Mouse (Mus musculus): ENCODE measurements at regions not wholly inside any gene's neighbourhood (a gene's known extent, or its start where the extent isn't known, plus 50 kb on each side); places are given as distances from the start of the nearest gene placed in this dataset.
A peak's percentile ranks its signal among the peaks of the same experiment; 100 is the strongest.
"Not testable (repeated sequence)": the region's sequence is repeated elsewhere in the genome, so short reads cannot be mapped to it uniquely, and the experiment has no call there.

DNA sequence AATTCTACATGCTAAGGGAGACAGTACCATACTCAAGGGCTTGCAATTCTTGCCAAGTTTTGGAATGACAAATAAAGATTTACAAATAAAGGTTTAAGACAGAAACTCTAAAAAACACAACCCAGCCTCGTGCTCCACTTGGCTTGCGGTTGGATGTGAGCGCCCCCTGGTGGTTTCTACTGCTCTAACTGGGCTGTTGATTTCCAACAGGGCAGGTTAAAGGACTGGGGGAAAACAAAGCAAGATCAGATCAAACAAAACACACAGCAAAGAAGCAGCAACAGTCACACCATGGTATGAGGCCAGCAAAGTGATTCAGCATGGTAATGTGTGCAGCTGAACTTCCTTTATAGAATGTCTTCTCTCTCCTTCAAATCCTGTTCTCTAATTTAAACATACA, 339.2 kb downstream of the Adam3 start:
- peak; percentile 85 for DNase-seq (ENCODE audit: low spot score)

DNA sequence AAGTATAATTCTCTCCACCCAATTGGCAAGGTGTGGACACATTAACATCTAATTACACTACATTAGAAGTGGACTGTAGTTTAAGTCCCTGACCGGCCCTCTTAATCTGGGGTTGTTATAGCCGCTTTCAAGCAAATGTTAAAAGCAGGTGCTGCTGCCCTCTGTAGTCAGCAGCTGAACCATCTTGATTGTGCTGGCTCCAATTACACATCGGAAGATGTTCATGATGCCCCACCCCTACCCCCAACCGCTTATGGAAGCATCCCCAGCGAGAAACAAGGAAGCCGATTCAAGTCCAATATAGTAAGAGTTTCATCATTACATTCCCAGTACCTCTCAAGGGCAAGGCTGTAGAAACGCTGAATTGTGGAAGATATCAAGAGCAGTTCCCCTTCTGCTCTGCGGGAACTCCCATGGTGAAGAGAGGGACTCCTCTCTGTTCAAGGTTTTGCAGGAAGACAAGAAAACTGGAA, 341.7 kb downstream of the Adam3 start:
- no peak for DNase-seq (ENCODE audit: low spot score)

DNA sequence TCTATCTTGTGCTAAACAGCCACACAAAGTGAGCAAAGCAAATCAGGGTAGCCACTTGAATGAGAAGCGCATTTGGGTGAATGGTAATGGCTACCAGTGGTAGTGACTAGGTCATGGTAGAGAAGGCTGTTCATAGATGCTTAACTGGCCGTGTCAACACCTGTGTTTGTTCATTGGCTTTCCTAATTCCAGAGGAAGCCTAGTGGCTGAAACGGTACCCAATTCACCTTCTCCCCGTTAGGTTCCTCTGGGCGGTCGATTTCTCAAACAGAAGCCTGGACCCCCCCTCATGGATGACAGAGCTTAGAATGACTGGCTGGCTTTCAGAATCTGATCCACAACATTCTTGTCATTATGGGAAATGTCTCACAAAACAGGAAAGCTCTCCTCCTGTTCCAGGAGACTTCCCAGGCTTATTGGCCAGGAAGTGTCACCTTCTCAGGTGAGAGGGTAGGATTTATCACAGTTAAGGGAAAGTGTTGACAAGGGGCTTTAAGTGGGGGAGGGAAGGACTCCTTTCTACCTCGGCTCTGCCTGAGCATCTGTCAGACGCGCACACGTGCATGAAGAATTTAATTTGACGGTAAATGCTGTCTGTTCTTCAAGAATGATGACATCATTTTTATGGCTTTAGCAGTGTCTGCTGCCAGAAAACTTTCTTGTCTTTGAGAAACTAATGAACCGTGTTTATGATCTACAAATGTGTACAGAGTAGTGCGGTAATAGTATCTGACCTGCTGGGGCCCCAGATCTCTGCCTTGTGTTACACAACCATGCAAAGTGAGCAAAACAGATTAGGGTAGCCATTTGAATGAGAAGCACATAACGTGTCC, 342.3 kb downstream of the Adam3 start:
- DNase-seq (ENCODE audit: low spot score), result no peak

DNA sequence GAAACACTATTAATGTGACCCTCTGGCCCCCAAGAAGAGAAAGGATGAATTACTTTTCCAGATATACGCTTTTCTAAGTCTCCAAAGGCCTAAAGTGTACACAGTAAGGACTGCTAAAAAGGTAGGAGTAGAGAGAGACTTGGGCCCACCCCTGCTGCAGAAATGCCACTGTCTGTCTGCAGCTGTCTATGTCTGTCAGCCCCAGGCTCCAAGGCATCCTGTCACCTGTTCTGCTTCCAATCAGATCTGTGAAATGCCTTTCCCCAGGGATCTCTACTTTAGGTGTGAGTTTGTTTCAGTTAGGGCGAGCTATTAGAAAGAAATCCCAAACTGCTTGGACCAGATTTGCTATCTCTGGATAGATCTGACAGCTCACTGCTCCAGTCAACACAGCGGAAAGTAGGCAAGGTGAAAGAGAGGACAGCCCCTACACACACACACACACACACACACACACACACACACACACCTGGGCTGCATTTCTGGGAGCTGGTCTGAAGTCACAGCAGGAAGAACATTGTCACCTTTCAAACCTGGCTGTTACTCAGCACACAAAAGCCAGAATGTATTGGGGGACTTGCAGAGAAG, 343.9 kb downstream of the Adam3 start:
- no peak for DNase-seq (ENCODE audit: low spot score)

DNA sequence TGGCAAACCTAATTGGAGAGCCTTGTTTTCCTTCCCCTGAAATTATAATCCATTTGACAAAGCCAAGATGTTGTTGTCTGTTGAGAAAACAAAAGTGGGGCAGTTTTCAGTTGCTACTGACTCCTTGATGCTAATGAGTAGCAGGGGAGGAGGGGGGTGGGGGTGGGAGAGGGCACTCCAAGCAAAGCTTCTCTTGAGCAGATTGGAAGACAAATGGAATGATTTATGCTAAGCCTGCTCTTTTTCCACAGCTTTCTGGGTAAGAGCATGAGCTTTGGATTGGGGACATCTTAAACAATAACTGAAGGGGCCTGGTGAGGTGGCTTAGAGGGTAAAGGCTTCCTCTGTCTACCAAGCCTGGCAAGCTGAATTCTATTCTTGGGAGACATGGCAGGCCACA, 347.6 kb downstream of the Adam3 start:
- DNase-seq (ENCODE audit: low spot score), result no peak

DNA sequence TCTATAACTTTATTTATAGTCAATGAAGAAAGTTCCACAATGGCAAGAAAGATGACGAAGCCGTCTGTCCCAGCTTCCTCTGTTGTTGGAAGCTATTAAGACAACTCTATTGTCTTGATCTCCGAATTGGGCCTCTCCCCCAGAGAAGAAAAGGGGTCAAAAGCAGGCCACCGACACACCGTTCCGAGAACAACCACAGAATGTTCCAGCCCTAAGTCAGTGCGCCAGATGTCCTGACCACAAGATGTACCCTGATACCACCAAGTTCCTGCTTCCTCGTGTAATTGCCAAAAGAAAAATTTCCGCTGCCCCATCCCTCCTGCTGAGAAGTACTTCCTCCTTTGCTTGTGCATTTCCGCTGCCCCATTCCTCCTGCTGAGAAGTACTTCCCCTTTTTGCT, 348.8 kb downstream of the Adam3 start:
- DNase-seq (ENCODE audit: low spot score), result not testable (repeated sequence)

DNA sequence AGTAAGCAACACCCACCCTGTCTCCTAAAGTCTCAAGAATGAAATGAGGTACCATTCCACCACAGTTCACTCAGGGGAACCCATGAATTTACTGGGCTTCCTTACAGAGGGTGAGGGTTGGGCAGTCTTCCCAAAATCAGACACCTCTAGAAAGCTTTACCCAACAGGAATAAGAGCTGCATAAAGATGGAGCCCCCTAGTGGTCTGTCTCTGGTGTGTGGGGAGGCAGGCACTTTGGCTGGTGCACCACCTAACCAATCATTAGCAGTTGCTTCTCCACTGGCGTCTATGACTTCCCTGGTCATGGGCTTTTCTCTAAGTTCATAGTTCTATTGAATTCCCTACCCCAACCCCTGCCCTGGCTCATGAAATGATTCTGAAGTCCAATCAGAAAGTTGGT, 351.1 kb downstream of the Adam3 start:
- no peak for DNase-seq (ENCODE audit: low spot score)

DNA sequence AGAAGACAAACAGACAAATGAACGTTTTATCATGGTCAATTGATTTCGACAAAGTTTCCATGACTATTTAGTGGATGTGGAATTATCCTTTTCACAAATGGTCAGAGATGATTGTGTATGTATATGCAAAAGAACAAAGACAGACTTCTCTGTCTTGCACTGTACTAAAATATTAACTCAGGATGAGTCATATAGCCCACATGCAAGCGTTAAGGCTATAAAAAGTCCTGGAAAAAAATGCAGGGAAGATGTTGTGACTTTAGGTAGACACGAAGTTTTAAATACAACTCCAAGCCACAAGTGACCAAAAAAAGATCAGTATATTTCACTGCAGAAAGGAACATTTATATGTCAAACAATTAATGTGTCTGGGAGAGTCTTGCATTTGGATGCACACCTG, 353.6 kb downstream of the Adam3 start:
- DNase-seq (ENCODE audit: low spot score), result no peak

DNA sequence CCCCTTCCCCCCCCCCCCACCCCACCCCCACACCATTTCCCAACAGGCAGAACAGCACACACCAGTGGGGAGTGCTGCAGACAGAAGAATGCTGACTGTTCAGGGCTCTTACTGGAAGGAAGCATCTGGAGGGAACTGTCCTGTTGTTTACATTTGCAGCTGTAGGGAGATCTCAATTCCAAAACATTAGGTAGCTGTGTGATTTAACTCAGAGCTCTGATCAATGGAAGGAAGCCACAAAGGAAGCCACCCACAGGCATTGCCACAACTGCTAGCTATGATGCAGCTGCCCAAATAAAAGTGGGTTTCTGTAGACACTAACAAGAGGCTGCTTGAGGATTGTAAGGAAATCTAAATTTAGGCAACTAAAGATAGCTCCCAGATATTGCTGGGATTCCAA, 359.7 kb downstream of the Adam3 start:
- no peak for DNase-seq (ENCODE audit: low spot score)

DNA sequence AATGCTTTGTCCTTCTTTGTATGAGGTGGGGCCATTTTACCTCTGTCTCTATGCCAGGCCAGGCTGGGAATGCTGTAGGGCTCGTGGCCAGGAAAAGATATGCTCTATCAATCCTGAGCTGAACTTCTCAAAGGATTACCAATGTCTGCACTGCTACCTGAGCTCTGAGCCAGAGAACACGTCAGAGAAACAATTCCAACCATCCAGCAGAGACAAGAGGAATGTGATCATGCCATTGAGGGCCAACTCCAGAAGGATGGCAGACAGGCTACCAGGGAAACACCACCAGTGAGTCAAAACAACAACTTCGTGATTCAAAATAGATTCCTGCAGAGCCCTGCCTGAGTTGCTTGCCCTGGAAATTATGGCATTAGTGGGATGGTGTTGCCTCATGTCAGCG, 361.0 kb downstream of the Adam3 start:
- no peak for DNase-seq (ENCODE audit: low spot score)

DNA sequence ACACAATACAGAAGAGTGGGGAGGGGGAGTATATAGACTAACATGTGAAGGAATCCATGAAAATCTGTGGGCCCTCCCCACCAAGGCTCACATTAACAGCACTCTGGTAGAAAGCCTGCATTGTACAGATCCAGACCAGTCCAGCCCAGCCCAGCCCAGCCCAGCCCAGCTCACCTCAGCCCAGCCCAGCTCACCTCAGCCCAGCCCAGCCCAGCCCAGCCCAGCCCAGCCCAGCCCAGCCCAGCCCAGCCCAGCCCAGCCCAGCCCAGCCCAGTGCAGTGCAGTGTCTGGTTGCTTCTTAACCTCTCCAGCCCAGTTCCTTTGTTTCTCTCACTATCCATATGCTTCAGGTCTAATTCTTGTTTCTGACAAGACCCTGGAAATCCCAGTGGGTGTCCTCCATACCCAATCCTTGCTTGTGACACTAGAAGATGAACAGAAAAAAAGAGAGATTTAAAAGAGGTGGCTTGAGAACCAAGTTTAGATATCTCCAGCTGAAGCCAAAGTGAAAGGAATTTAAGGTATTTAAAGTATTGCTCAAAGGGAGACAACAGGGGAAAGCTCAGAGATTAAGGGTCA, 366.5 kb downstream of the Adam3 start:
- DNase-seq (ENCODE audit: low spot score), result no peak

DNA sequence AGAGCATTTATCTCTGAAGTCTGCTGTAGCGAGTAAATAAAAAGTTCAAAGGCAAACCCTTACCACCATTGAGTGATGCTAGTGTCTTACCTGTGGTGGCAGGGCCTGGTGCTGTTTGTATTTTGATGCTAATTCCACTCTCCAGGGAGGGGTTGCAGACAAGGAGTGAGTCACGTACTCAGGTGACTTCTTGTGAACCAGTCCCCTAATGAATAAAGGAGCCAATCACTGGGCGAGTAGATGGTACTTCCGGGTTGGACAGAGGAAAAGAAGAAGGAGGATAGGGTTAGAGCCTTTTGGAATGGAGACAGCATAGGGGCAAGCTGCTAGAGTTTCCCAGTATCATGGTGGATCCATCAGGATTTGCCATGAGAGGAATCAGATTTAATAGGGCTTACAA, 370.5 kb downstream of the Adam3 start:
- no peak for DNase-seq (ENCODE audit: low spot score)

DNA sequence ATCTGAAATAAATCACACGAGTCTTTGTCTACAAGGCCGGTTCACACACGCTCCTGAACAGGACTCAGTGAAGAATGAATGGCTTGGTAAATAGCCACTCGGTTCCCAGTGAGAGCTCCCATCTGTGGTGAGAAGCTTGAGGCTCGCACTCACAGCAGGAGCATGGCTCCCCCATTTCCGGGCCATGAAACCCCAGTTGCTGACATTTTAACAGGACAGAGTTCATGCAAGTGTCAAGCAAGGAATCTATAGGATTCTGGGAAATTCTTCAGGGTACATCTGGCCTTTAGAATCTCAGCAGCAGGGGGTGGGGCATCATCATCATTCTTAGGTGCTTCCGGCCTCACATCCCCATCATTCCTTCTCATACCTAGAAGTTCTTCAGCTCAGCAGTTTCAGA, 371.8 kb downstream of the Adam3 start:
- DNase-seq (ENCODE audit: low spot score), result peak; percentile 16

DNA sequence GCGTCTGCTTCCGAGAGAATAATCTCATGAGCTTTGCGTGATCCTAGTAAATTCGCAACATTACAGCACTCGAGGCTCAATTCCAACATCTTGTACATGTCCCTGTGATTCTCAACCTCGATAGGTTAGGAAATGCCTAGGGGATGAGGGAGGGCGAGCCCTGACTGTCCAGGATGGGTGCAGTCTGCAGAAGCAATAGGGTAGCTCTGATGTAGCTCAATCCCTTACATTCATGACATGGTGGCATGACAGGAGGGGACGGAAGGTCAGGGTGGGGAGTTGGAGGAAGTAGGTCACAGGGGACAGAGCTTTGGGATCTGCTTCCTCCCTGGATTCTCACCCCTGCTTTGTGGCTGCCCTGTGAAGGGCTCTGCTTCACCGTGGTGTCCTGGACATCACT, 373.3 kb downstream of the Adam3 start:
- DNase-seq (ENCODE audit: low spot score), result no peak

DNA sequence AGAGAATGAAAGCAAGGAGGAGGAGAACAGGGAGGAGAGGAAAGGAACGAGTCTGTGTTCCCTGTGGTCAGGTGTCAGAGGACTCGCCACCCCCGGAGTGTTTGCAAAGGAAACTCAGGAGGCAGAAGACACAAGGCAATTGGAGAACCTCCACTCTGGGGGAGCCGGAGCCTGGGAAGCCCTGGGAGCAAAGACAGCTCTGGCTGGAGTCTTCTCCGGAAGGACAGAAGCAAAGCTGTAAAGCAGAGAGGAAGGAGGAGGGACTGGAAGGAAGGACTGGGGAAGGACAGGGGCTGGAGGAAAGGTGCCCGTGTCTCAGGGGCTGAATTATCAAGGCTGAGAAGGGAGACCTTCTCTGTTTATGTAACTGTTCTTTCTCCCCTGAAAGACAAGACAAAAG, 373.9 kb downstream of the Adam3 start:
- no peak for DNase-seq (ENCODE audit: low spot score)

DNA sequence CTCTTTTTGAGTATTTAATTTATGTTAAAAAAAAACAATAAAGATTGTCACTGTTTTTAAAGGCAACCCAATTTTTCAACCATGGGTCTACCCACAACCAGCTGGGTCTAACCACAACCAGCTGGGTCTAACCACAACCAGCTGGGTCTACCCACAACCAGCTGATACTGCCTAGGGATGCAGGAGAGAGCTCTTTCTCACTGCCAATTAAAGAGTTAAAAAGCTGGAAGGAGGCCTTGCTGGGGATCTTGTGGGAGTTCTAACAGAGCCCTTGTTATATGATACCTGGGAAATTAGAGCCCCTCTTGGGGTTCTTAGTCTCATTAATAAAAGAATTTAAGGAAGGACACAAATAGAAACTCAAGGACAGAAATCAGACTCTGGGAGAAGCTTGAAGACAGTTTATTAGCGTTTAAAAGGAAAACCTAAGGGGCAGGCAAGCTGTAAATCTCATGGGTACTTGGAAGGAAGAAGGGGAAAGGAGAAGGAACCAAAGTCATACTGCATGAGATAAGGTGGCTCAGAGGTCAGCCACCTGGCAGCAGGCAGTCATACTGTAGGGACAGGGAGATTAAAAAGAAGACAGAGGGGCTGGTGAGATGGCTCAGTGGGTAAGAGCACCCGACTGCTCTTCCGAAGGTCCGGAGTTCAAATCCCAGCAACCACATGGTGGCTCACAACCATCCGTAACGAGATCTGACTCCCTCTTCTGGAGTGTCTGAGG, 379.1 kb downstream of the Adam3 start:
- DNase-seq (ENCODE audit: low spot score), result peak; percentile 43

DNA sequence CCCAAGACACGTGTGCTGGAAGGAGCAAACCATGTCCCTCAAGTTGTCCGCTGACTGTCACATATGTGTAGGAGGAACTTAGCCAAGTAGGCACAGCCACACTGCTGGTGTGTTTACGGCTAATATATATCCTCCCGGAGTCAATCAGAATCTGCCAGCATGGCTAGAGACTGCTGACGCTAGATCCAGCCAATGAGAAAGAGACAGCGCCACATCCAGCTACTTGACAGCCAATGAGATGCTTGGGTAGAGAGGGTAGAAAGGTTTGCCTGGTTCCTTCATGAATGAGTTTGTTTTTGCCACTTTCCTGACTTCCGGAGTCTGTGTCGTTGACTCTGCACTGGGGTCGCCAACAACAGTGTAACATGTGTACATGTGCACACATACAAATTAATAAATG, 387.0 kb downstream of the Adam3 start:
- DNase-seq (ENCODE audit: low spot score), result no peak

DNA sequence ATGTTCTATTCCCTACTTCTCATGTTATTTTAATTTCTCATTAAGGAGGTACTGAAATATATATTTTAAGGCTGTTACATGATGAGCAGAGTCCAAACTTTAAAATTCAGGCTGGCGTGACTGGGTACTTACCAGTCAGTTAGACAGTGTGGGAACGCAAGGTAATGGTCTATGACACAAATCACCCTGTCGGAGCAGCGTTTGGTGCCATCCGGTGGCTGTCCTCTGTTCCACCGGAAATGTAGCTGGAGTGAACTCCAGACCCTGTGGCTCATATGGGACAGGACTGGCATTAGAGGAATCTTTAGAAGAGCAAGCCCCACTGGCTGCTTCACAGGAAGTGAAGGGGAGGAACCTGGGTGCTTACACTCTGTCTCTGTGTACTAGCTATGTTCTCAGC, 388.0 kb downstream of the Adam3 start:
- DNase-seq (ENCODE audit: low spot score), result peak; percentile 63

DNA sequence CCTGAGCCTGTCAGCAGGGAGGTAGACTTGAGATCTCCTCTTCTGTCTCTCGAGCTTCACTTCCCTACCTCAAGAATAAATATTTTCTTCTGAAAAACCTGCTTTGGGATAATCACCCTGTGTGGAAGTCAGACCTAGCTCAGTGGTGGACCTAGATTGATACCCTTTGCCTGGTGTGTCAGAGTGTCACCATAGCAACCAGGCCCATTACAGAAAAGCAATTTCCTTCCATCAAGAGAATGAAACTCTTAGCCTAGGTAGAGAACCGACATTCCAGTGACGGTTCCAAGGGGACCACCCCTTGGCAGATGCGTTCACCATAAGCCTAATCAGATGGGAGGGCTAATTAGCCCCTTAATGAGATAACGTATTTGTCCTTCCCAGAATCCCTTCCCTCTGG, 389.9 kb downstream of the Adam3 start:
- peak; percentile 14 for DNase-seq (ENCODE audit: low spot score)

DNA sequence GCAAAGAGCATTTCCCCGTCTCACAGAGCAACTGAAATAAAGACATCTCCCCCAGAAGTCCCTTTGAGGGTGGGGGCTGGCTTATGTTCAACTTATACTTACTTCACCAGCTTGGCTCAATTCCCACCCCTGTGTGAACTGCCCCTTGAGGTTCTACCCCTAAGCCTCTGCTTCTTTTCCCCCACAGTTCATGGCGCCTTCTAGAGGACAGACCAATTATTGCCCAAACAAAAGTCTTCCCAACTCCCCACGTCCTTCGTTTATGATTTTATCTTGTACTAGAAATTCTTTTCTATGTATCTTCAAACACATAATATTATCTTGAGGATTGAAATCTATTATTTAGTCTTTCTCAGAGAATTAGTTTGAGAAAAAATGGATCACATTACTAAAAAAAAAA, 391.9 kb downstream of the Adam3 start:
- DNase-seq (ENCODE audit: low spot score), result no peak

DNA sequence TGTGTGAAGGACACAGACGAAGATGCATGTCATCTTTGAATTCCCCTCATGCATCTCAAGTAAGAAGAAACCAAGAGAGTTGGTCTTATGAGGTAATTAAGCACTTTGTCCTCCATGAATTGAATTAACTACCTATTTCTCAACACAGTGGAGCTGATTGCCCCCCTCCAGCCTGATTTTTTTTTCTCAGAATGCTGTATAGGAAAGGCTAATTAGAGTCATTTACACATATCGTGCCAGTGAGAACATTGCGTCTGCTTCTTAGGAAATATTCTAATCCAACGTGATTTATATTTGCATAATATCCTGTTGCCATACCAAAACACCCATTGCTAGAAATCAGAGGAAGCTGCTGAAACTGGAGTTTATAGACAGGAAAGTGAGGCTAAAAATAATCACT, 414.8 kb downstream of the Adam3 start:
- no peak for DNase-seq (ENCODE audit: low spot score)

DNA sequence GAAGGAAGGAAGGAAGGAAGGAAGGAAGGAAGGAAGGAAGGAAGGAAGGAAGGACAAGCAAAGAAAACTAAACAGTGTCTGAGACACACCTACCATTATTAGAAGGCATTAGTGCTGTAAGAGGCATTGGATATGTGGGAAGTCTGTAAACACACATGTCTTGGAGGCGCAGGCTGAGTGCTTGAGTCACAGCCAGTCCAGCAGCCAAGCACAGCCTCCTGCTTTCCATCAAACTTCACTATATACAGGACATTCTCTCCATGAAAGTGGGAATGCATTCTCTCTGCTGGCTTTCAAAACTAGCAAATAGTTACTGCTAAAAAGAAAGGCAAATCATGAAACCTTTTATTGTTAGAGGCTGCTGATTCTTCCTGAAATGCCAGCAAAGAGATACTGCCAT, 431.1 kb downstream of the Adam3 start:
- no peak for DNase-seq (ENCODE audit: low spot score)

DNA sequence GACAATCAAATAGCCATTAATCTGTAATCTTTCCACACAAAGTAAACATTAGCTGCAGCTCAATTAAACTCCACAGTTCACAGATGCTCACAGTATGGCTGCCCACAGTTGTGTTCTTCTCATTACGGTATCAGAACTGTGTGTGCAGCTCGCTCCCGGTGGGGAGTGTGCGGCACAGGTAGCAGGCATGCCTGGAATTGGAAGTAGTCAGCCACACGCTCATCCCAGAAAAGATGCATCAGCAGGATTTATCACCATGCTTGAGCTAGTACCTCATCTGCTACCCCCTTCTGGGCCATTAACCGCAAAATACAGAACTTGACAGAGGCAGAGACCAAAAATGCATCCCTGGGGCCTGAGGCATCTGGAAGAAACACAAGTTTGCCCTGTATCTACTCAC, 437.8 kb downstream of the Adam3 start:
- no peak for DNase-seq (ENCODE audit: low spot score)

Measured in embryo, embryonic 10.5 days (tissue).